Mouse (Mus musculus): ENCODE data around the gene Hcn3.

Gene Hcn3

GRCm38 (mm10) chr3:89159616-89160344 lies at the start of gene Hcn3:
Hcn3 (minus strand) TSS chr3:89160196.
- DNase-seq (ENCODE audit: low read depth): peak; percentile 85

- no peak for DNase-seq (ENCODE audit: low read depth)
Measured at GRCm38 (mm10) chr3:89209731-89210130, 49.7 kb upstream of the Hcn3 start.

GRCm38 (mm10) chr3:89208736-89209135 lies 48.7 kb upstream of the Hcn3 start:
- DNase-seq (ENCODE audit: low read depth): no peak

GRCm38 (mm10) chr3:89208075-89208657 lies 48.2 kb upstream of the Hcn3 start:
- DNase-seq (ENCODE audit: low read depth): no peak

- DNase-seq (ENCODE audit: low read depth): no peak
Measured at GRCm38 (mm10) chr3:89206695-89207094, 46.7 kb upstream of the Hcn3 start.

- DNase-seq (ENCODE audit: low read depth): no peak
Measured at GRCm38 (mm10) chr3:89206079-89206478, 46.1 kb upstream of the Hcn3 start.

- DNase-seq (ENCODE audit: low read depth): peak; percentile 18
Measured at GRCm38 (mm10) chr3:89203142-89203514, 43.1 kb upstream of the Hcn3 start.

- peak; percentile 97 for DNase-seq (ENCODE audit: low read depth)
Measured at GRCm38 (mm10) chr3:89202253-89203141, 42.5 kb upstream of the Hcn3 start, which contains the start of gene Gba. Gba (plus strand) TSS chr3:89202928.

- DNase-seq (ENCODE audit: low read depth): peak; percentile 15
Measured at GRCm38 (mm10) chr3:89199839-89200238, 39.8 kb upstream of the Hcn3 start.

- DNase-seq (ENCODE audit: low read depth): peak; percentile 98
Measured at GRCm38 (mm10) chr3:89195979-89196877, 36.2 kb upstream of the Hcn3 start.

GRCm38 (mm10) chr3:89193853-89194252 lies 33.9 kb upstream of the Hcn3 start:
- DNase-seq (ENCODE audit: low read depth): peak; percentile 63

- DNase-seq (ENCODE audit: low read depth): no peak
Measured at GRCm38 (mm10) chr3:89193351-89193750, 33.4 kb upstream of the Hcn3 start.

GRCm38 (mm10) chr3:89190436-89190835 lies 30.4 kb upstream of the Hcn3 start:
- no peak for DNase-seq (ENCODE audit: low read depth)

GRCm38 (mm10) chr3:89188478-89188875 lies 28.5 kb upstream of the Hcn3 start:
- DNase-seq (ENCODE audit: low read depth): no peak

GRCm38 (mm10) chr3:89187690-89188477 lies 27.9 kb upstream of the Hcn3 start:
- no peak for DNase-seq (ENCODE audit: low read depth)

- no peak for DNase-seq (ENCODE audit: low read depth)
Measured at GRCm38 (mm10) chr3:89187197-89187596, 27.2 kb upstream of the Hcn3 start.

GRCm38 (mm10) chr3:89183959-89184315 lies 23.9 kb upstream of the Hcn3 start:
- DNase-seq (ENCODE audit: low read depth): no peak

GRCm38 (mm10) chr3:89183058-89183958 lies 23.3 kb upstream of the Hcn3 start, which contains the start of gene Fam189b:
Fam189b (plus strand) TSS chr3:89183143.
- DNase-seq (ENCODE audit: low read depth): no peak

- DNase-seq (ENCODE audit: low read depth): no peak
Measured at GRCm38 (mm10) chr3:89182531-89183057, 22.6 kb upstream of the Hcn3 start.

Data from NIH3T3 (cell line).